Mouse (Mus musculus) cerebellum, adult 2 months (tissue): ENCODE measurements at regions not wholly inside any gene's neighbourhood (a gene's known extent, or its start where the extent isn't known, plus 50 kb on each side); places are given as distances from the start of the nearest gene placed in this dataset.

Source experiments
- DNase-seq, 2 experiments: peaks; one replicate each; pipeline ENCODE4 v3.0.0; 2021
- H3K27ac ChIP-seq: fragments of 200-500 bp; 2 replicates; pipeline ENCODE4 v1.5.1; 2012; ENCODE audit warnings: low read length, control low read depth, inconsistent platforms; ENCODE audit not compliant: insufficient read depth
- H3K27me3 ChIP-seq: fragments of 200-500 bp; 2 replicates; pipeline ENCODE4 v1.6.1; 2012; ENCODE audit warnings: inconsistent platforms, mild to moderate bottlenecking, low read length, moderate library complexity; ENCODE audit not compliant: control insufficient read depth, insufficient read depth
- H3K4me1 ChIP-seq: fragments of 200-500 bp; 2 replicates; pipeline ENCODE4 v1.6.1; 2011; ENCODE audit warnings: low read length; ENCODE audit not compliant: control insufficient read depth, insufficient read depth
- H3K4me3 ChIP-seq: fragments of 200-500 bp; replicated peaks from 2 replicates; pipeline ENCODE3; 2011; ENCODE audit warnings: mild to moderate bottlenecking, low read depth, low read length, control low read depth; ENCODE audit not compliant: insufficient read depth
- CTCF ChIP-seq: fragments of 200-500 bp; IDR thresholded peaks from 2 replicates; pipeline ENCODE4 v1.5.1; 2011; ENCODE audit warnings: low read depth, mild to moderate bottlenecking, control low read depth, low read length, moderate library complexity, borderline replicate concordance; ENCODE audit not compliant: insufficient read depth
- POLR2A ChIP-seq: fragments of 200-500 bp; IDR thresholded peaks from 2 replicates; pipeline ENCODE4 v1.6.1; 2011; ENCODE audit warnings: low read length, control low read depth, borderline replicate concordance; ENCODE audit not compliant: insufficient read depth
- WGBS: fragments of 180-500 bp; shearing (Covaris S2); methylation state at CpG from one replicate; pipeline ENCODE4 v1.1.7; 2018; 5-methylcytosine and 5-hydroxymethylcytosine counted together

GRCm38 (mm10) chr3:132015205-132015604 lies 69.9 kb upstream of the Dkk2 start:
- Histone ChIP-seq H3K27me3 (no peaks in the 10 kb centered on the region), H3K27ac (no peak overlapping the region), H3K4me1 (no peaks in the 10 kb centered on the region), H3K4me3 (no peak overlapping the region)
- no peak for DNase-seq
- no peak for TF ChIP-seq CTCF
- TF ChIP-seq POLR2A = no peak
- WGBS = 13% methylated on average over 6 of the region's 6 CpGs

- Histone ChIP-seq H3K4me1 (no peaks in the 10 kb centered on the region), H3K4me3 (no peak overlapping the region), H3K27ac (no peak overlapping the region), H3K27me3 (no peaks in the 10 kb centered on the region)
- 37% methylated on average over 15 of the region's 15 CpGs for WGBS
- DNase-seq = no peak
- TF ChIP-seq POLR2A (no peak), CTCF (no peak)
Observed at GRCm38 (mm10) chr3:132017485-132018261, 67.4 kb upstream of the Dkk2 start.

- WGBS = 25% methylated on average over 2 of the region's 2 CpGs
- no peak overlapping the region for H3K27ac ChIP-seq
- no peaks in the 10 kb centered on the region for H3K4me1 ChIP-seq
- H3K4me3 ChIP-seq = no peak overlapping the region
- TF ChIP-seq CTCF (no peak), POLR2A (no peak)
- DNase-seq = no peak
- H3K27me3 ChIP-seq = no peaks in the 10 kb centered on the region
Observed at GRCm38 (mm10) chr3:132018505-132018904, 66.6 kb upstream of the Dkk2 start.

- no peak for TF ChIP-seq POLR2A
- no peak for TF ChIP-seq CTCF
- H3K4me1 ChIP-seq = no peaks in the 10 kb centered on the region
- no peaks in the 10 kb centered on the region for H3K27me3 ChIP-seq
- no peak for DNase-seq
- H3K4me3 ChIP-seq = no peak overlapping the region
- WGBS = 73% methylated on average over 4 of the region's 4 CpGs
- H3K27ac ChIP-seq = no peak overlapping the region
Observed at GRCm38 (mm10) chr3:132022032-132022431, 63.1 kb upstream of the Dkk2 start.

- Histone ChIP-seq H3K4me3 (no peak overlapping the region), H3K4me1 (no peaks in the 10 kb centered on the region), H3K27me3 (no peaks in the 10 kb centered on the region), H3K27ac (no peak overlapping the region)
- DNase-seq = no peak
- WGBS = 28% methylated on average over 6 of the region's 6 CpGs
- no peak for TF ChIP-seq CTCF
- no peak for TF ChIP-seq POLR2A
Observed at GRCm38 (mm10) chr3:132023342-132023741, 61.8 kb upstream of the Dkk2 start.

GRCm38 (mm10) chr3:132029112-132029511 lies 56.0 kb upstream of the Dkk2 start:
- no peak for DNase-seq
- no peaks in the 10 kb centered on the region for H3K27me3 ChIP-seq
- WGBS = 94% methylated on average over 3 of the region's 3 CpGs
- H3K4me3 ChIP-seq = no peak overlapping the region
- H3K4me1 ChIP-seq = no peaks in the 10 kb centered on the region
- no peak overlapping the region for H3K27ac ChIP-seq
- no peak for TF ChIP-seq CTCF
- TF ChIP-seq POLR2A = no peak

GRCm38 (mm10) chr3:132033078-132033713 lies 51.9 kb upstream of the Dkk2 start:
- no peaks in the 10 kb centered on the region for H3K4me1 ChIP-seq
- H3K4me3 ChIP-seq = no peak overlapping the region
- H3K27me3 ChIP-seq = no peaks in the 10 kb centered on the region
- H3K27ac ChIP-seq = no peak overlapping the region
- DNase-seq = no peak
- WGBS = 11% methylated on average over 5 of the region's 5 CpGs
- TF ChIP-seq POLR2A (no peak), CTCF (no peak)

- no peaks in the 10 kb centered on the region for H3K4me1 ChIP-seq
- H3K27me3 ChIP-seq = no peaks in the 10 kb centered on the region
- H3K27ac ChIP-seq = no peak overlapping the region
- WGBS = 75% methylated on average over 2 of the region's 2 CpGs
- DNase-seq = no peak
- TF ChIP-seq POLR2A = no peak
- no peak for TF ChIP-seq CTCF
- H3K4me3 ChIP-seq = no peak overlapping the region
Observed at GRCm38 (mm10) chr3:132035176-132035575, 49.9 kb upstream of the Dkk2 start.
